Mouse (Mus musculus) embryo, embryonic 11 days (tissue): ENCODE results near the gene Ddx46.
"Not testable (repeated sequence)": the region's sequence is repeated elsewhere in the genome, so short reads cannot be mapped to it uniquely, and the experiment has no call there.

Experiments used
- DNase-seq: peaks from one replicate; pipeline ENCODE4 v3.0.0-alpha.2; 2015

Ddx46 gene

GRCm38 (mm10) chr13:55634639-55635127, at the start of gene Ddx46:
TSS of gene Ddx46 (plus strand) at chr13:55635027.
- DNase-seq, result peak; percentile 93

GRCm38 (mm10) chr13:55591961-55592490, 42.8 kb upstream of the Ddx46 start:
- no peak for DNase-seq

GRCm38 (mm10) chr13:55592512-55593253, 42.1 kb upstream of the Ddx46 start:
- DNase-seq, result peak; percentile 99

- DNase-seq, result no peak
Measured at GRCm38 (mm10) chr13:55593254-55593747, 41.5 kb upstream of the Ddx46 start.

- DNase-seq, result no peak
Measured at GRCm38 (mm10) chr13:55595375-55595774, 39.5 kb upstream of the Ddx46 start.

- DNase-seq, result no peak
Measured at GRCm38 (mm10) chr13:55596802-55597201, 38.0 kb upstream of the Ddx46 start.

GRCm38 (mm10) chr13:55599566-55600540, 35.0 kb upstream of the Ddx46 start, which contains the start of gene B4galt7:
TSS of gene B4galt7 (plus strand) at chr13:55599896.
- DNase-seq, result peak; percentile 88

GRCm38 (mm10) chr13:55600657-55601056, 34.2 kb upstream of the Ddx46 start:
- DNase-seq, result peak; percentile 9

- DNase-seq, result peak; percentile 73
Measured at GRCm38 (mm10) chr13:55601611-55602010, 33.2 kb upstream of the Ddx46 start.

GRCm38 (mm10) chr13:55604606-55605005, 30.2 kb upstream of the Ddx46 start:
- no peak for DNase-seq

GRCm38 (mm10) chr13:55606899-55607623, 27.8 kb upstream of the Ddx46 start:
- DNase-seq, result no peak

GRCm38 (mm10) chr13:55607624-55608006, 27.2 kb upstream of the Ddx46 start:
- DNase-seq, result no peak

GRCm38 (mm10) chr13:55611996-55612395, 22.8 kb upstream of the Ddx46 start:
- no peak for DNase-seq

- no peak for DNase-seq
Measured at GRCm38 (mm10) chr13:55613471-55613870, 21.4 kb upstream of the Ddx46 start.

- DNase-seq, result no peak
Measured at GRCm38 (mm10) chr13:55619328-55619727, 15.5 kb upstream of the Ddx46 start.

GRCm38 (mm10) chr13:55620275-55620674, 14.6 kb upstream of the Ddx46 start:
- DNase-seq, result no peak

GRCm38 (mm10) chr13:55622156-55622648, 12.6 kb upstream of the Ddx46 start:
- DNase-seq, result not testable (repeated sequence)

GRCm38 (mm10) chr13:55622649-55623541, 11.9 kb upstream of the Ddx46 start, which contains the start of gene Caml:
TSS of gene Caml (plus strand) at chr13:55623005.
- peak; percentile 96 for DNase-seq

GRCm38 (mm10) chr13:55635146-55635571, 332 bp downstream of the Ddx46 start:
- peak; percentile 16 for DNase-seq

- no peak for DNase-seq
Measured at GRCm38 (mm10) chr13:55636185-55636983, 1.6 kb downstream of the Ddx46 start.
